Mouse (Mus musculus) kidney, embryonic 15.5 days (tissue): ENCODE data around the gene Tubb5. TPM values are rescaled to one million over a fixed set of nuclear protein-coding genes. Genes with fewer than 3 reads are reported as not detected.
"Not testable (repeated sequence)": the region's sequence is repeated elsewhere in the genome, so short reads cannot be mapped to it uniquely, and the experiment has no call there.

ENCODE experiments used
- ATAC-seq: fragments of 200-750 bp; cut with Nextera tagmentation; replicated peaks from 2 replicates; pipeline ENCODE4 v1.8.0; 2017; ENCODE audit warnings: moderate TSS enrichment; ENCODE audit not compliant: low FRiP score
- H3K27ac ChIP-seq: fragments of 300-500 bp; sonication (generic); 2 replicates; pipeline ENCODE4 v1.5.1; 2015; ENCODE audit warnings: mild to moderate bottlenecking, inconsistent platforms
- H3K27me3 ChIP-seq: fragments of 300-500 bp; sonication (generic); 2 replicates; pipeline ENCODE4 v1.6.1; 2015; ENCODE audit warnings: inconsistent platforms
- H3K36me3 ChIP-seq: fragments of 300-500 bp; sonication (generic); 2 replicates; pipeline ENCODE4 v1.6.1; 2015; ENCODE audit warnings: inconsistent platforms
- H3K4me1 ChIP-seq: fragments of 300-500 bp; sonication (generic); 2 replicates; pipeline ENCODE4 v1.6.1; 2015; ENCODE audit warnings: inconsistent platforms
- H3K4me2 ChIP-seq: fragments of 300-500 bp; sonication (generic); 2 replicates; pipeline ENCODE4 v1.6.1; 2015; ENCODE audit warnings: moderate library complexity, mild to moderate bottlenecking, inconsistent platforms
- H3K4me3 ChIP-seq: fragments of 300-500 bp; sonication (generic); replicated peaks from 2 replicates; pipeline ENCODE4 v1.5.1; 2015; ENCODE audit warnings: mild to moderate bottlenecking, inconsistent platforms
- H3K9ac ChIP-seq: fragments of 300-500 bp; sonication (generic); 2 replicates; pipeline ENCODE4 v1.6.1; 2015; ENCODE audit warnings: mild to moderate bottlenecking, inconsistent platforms
- H3K9me3 ChIP-seq: fragments of 300-500 bp; sonication (generic); replicated peaks from 2 replicates; pipeline ENCODE4 v1.6.1; 2016; ENCODE audit warnings: inconsistent platforms
- WGBS: fragments of 180-500 bp; shearing (Covaris S2); methylation state at CpG from one replicate; pipeline ENCODE4 v1.1.7; 2015; ENCODE audit warnings: mixed read lengths; 5-methylcytosine and 5-hydroxymethylcytosine counted together
- polyA plus RNA-seq: library from polyadenylated mRNA; unstranded; fragments of >200 nt; fragmentation: Nextera tagmentation; extraction: Ambion mirVana; gene quantifications from 2 replicates; pipeline ENCODE4 v1.2.1, GENCODE M21; 2015

Tubb5 gene
- polyA plus RNA-seq, 1 experiment from 2014 or later = 997 TPM

DNA sequence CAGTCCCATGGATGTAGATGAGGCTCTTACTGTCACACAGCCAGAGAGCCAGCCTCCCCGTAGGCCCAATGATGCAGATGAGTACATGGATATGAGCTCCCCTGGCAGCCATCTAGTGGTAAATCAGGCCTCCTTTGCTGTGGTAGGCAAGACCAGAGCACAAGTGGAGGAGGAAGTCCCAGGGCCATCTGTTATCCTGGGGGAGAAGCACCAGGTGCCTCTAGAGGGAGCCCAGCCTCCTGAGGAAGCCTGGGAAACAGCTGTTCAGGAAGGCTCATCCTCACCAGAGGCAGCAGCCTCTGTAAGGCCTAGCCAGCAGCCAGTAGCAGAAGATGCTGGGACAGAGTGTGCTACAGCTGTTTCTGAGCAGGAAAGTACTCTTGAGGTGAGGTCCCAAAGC lies 10.0 kb upstream of the Tubb5 start:
- H3K36me3 ChIP-seq = peaks cover 88% of the 10 kb centered on the region

GRCm38 (mm10) chr17:35843514-35843913 lies 5.4 kb upstream of the Tubb5 start:
- no peak overlapping the region for H3K4me3 ChIP-seq
- no peaks in the 10 kb centered on the region for H3K9me3 ChIP-seq
- peaks cover 27% of the 10 kb centered on the region for H3K4me1 ChIP-seq
- H3K9ac ChIP-seq = no peak overlapping the region
- no peak for ATAC-seq
- WGBS = 95% methylated on average over 3 of the region's 3 CpGs
- H3K27ac ChIP-seq = no peak overlapping the region
- H3K4me2 ChIP-seq = no peak overlapping the region
- H3K27me3 ChIP-seq = no peaks in the 10 kb centered on the region
- H3K36me3 ChIP-seq = peaks cover 44% of the 10 kb centered on the region

More for the DNA sequence above, 10.0 kb upstream of the Tubb5 start:
- Histone ChIP-seq H3K4me2 (no peak overlapping the region), H3K9me3 (no peaks in the 10 kb centered on the region), H3K27ac (no peak overlapping the region), H3K4me3 (no peak overlapping the region), H3K27me3 (no peaks in the 10 kb centered on the region), H3K9ac (no peak overlapping the region), H3K4me1 (peaks cover 2% of the 10 kb centered on the region)
- WGBS = 54% methylated on average over 1 of the region's 1 CpGs
- peak; percentile 60; the same call in 1 of the 2 replicates for ATAC-seq

- Histone ChIP-seq H3K9me3 (no peaks in the 10 kb centered on the region), H3K4me1 (peaks cover 27% of the 10 kb centered on the region), H3K27me3 (no peaks in the 10 kb centered on the region), H3K27ac (peak overlapping the region; percentile 93), H3K9ac (peak overlapping the region; percentile 68), H3K4me2 (peak overlapping the region; percentile 74), H3K36me3 (peaks cover 29% of the 10 kb centered on the region), H3K4me3 (peak overlapping the region; percentile 76)
- ATAC-seq = no peak
- 13% methylated on average over 11 of the region's 11 CpGs for WGBS
Observed at GRCm38 (mm10) chr17:35842006-35842405, 3.9 kb upstream of the Tubb5 start.

GRCm38 (mm10) chr17:35841076-35841950 lies 3.2 kb upstream of the Tubb5 start, which contains the start of gene Mdc1:
Gene Mdc1 (plus strand): TSS chr17:35841515.
- Histone ChIP-seq H3K36me3 (peaks cover 25% of the 10 kb centered on the region), H3K4me2 (peak within 1 kb of the TSS; percentile 74), H3K9me3 (no peaks in the 10 kb centered on the region), H3K27me3 (no peaks in the 10 kb centered on the region), H3K4me3 (peak within 1 kb of the TSS; percentile 76), H3K27ac (peak within 1 kb of the TSS; percentile 93), H3K4me1 (peaks cover 27% of the 10 kb centered on the region), H3K9ac (peak within 1 kb of the TSS; percentile 68)
- WGBS = under 1% methylated on average over 59 of the region's 59 CpGs
- ATAC-seq = peak; percentile 92

- ATAC-seq = no peak
- H3K9ac ChIP-seq = peak overlapping the region; percentile 24
- H3K27ac ChIP-seq = 0 out of 2 replicates have a peak overlapping the region, but pooled peaks have one; percentile 82
- H3K36me3 ChIP-seq = peaks cover 25% of the 10 kb centered on the region
- H3K4me2 ChIP-seq = peak overlapping the region; percentile 56
- H3K4me3 ChIP-seq = peak overlapping the region; percentile 76
- 53% methylated on average over 14 of the region's 14 CpGs for WGBS
- H3K27me3 ChIP-seq = no peaks in the 10 kb centered on the region
- H3K9me3 ChIP-seq = no peaks in the 10 kb centered on the region
- H3K4me1 ChIP-seq = peaks cover 35% of the 10 kb centered on the region
Observed at GRCm38 (mm10) chr17:35840561-35840960, 2.5 kb upstream of the Tubb5 start.

DNA sequence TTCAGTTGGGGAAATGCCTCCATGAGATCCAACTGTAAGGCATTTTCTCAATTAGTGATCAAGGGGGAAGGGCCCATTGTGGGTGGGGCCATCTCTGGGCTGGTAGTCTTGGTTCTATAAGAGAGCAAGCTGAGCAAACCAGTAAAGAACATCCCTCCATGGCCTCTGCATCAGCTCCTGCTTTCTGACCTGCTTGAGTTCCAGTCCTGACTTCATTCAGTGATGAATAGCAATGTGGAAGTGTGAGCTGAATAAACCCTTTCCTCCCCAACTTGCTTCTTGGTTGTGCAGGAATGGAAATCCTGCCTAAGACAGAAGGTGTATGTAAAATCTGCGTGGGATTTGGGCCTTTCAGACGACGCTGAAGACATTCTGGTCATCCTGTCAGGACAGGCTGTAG lies 896 bp upstream of the Tubb5 start:
- Histone ChIP-seq H3K4me3 (peak overlapping the region; percentile 82), H3K9ac (peak overlapping the region; percentile 53; the same call in 1 of the 2 replicates)

DNA sequence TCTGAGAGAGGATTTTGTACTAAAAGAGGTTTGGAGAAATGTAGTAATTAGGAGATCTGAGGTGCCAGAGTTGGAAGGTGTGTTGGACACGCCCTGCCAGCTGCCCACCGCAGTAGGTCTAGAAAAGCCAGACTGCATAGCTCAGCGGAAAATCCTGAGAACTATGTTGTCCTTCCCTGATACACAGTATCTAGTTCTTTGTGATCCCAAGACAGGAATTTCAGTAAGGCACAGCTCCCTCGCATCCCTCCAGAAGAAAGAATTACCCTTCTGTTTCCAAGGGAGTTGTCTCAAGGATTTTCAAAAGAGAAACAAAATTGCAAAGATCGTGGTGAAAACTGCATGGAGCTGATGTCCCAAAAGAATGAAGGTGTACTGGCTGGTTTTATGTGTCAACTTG lies 464 bp upstream of the Tubb5 start:
- Histone ChIP-seq H3K4me3 (peak overlapping the region; percentile 82), H3K27ac (peak overlapping the region; percentile 98), H3K9me3 (no peaks in the 10 kb centered on the region), H3K9ac (peak overlapping the region; percentile 53), H3K4me1 (peaks cover 55% of the 10 kb centered on the region), H3K27me3 (no peaks in the 10 kb centered on the region), H3K36me3 (peaks cover 31% of the 10 kb centered on the region), H3K4me2 (peak overlapping the region; percentile 62)
- ATAC-seq = no peak
- WGBS = under 1% methylated on average over 5 of the region's 5 CpGs

More for the DNA sequence above, 896 bp upstream of the Tubb5 start:
- WGBS = 48% methylated on average over 3 of the region's 3 CpGs
- Histone ChIP-seq H3K4me1 (peaks cover 50% of the 10 kb centered on the region), H3K4me2 (peak overlapping the region; percentile 62), H3K27ac (peak overlapping the region; percentile 98), H3K36me3 (peaks cover 27% of the 10 kb centered on the region)
- H3K9me3 ChIP-seq, H3K27me3 ChIP-seq, ATAC-seq: not testable (repeated sequence)

- WGBS = 0% methylated on average over 18 of the region's 18 CpGs
- Histone ChIP-seq H3K27me3 (no peaks in the 10 kb centered on the region), H3K27ac (peak overlapping the region; percentile 98), H3K9me3 (no peaks in the 10 kb centered on the region), H3K9ac (peak overlapping the region; percentile 86), H3K4me2 (peak overlapping the region; percentile 62), H3K36me3 (peaks cover 42% of the 10 kb centered on the region), H3K4me3 (peak overlapping the region; percentile 82), H3K4me1 (peaks cover 49% of the 10 kb centered on the region)
- ATAC-seq = no peak
Observed at GRCm38 (mm10) chr17:35837487-35837886, 619 bp downstream of the Tubb5 start.

DNA sequence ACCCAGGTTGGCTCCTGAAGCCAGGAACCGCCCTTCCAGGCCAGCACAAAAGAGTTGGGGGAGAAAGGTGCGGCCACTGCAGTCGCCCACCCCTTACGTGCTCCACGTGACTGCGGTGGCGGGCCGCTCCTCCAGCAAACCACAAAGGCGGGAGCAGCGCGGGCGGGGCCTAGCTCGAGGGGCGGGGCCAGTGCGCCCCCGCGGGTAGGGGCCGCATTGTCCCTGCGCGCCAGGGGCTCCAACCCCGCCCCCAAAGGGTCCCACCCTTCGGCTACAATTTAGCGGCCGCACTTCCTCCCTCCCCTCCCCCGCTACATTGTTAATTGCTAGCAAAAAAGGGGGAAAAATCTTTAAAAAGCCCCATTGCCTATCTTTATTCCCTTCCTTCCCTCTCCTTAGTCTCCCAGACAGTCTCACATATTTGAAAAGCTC lies 1.1 kb downstream of the Tubb5 start:
- Histone ChIP-seq H3K36me3 (peaks cover 47% of the 10 kb centered on the region), H3K27me3 (no peaks in the 10 kb centered on the region), H3K4me3 (peak overlapping the region; percentile 82), H3K9me3 (no peaks in the 10 kb centered on the region), H3K9ac (peak overlapping the region; percentile 86), H3K4me1 (peaks cover 44% of the 10 kb centered on the region), H3K4me2 (peak overlapping the region; percentile 62), H3K27ac (peak overlapping the region; percentile 98)
- WGBS = under 1% methylated on average over 25 of the region's 25 CpGs
- peak; percentile 27 for ATAC-seq

DNA sequence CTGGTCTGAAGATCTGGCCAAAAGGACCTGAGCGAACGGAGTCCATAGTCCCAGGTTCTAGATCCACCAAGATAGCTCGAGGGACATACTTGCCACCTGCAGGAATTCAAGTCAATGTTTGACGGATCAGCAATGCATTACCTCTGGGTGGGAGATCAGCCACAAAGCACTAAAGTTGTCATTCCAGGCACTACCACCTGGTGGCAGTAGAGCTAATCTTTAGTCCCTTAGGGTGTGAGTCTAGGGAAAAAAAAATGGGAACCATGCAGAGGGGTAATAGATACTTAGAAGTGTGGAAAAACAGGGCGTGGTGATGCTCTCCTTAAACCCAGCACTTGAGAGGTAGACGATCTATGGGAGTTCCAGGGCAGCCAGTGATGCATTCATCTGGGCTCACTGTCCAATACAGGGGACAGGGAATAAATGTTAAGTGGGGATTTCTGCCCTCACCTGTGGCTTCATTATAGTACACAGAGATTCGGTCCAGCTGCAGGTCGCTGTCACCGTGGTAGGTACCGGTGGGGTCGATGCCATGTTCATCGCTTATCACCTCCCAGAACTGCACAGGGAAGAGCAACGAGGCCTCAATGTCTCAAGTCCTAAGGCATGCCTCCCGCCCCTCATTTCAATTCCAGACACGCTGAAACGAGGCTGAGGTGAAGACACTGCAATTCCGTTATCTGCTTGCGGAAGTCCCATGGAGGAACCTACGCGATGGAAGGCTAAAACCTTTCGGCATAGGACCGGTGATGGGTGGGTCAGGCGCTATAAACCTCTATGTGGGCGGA lies 1.7 kb downstream of the Tubb5 start:
- H3K9me3 ChIP-seq = no peaks in the 10 kb centered on the region
- H3K27me3 ChIP-seq = no peaks in the 10 kb centered on the region
- peak overlapping the region; percentile 82 for H3K4me3 ChIP-seq
- H3K9ac ChIP-seq = peak overlapping the region; percentile 86
- 7% methylated on average over 24 of the region's 24 CpGs for WGBS
- H3K27ac ChIP-seq = peak overlapping the region; percentile 98
- H3K4me2 ChIP-seq = peak overlapping the region; percentile 62
- peaks cover 53% of the 10 kb centered on the region for H3K36me3 ChIP-seq
- ATAC-seq = no peak
- peaks cover 42% of the 10 kb centered on the region for H3K4me1 ChIP-seq

DNA sequence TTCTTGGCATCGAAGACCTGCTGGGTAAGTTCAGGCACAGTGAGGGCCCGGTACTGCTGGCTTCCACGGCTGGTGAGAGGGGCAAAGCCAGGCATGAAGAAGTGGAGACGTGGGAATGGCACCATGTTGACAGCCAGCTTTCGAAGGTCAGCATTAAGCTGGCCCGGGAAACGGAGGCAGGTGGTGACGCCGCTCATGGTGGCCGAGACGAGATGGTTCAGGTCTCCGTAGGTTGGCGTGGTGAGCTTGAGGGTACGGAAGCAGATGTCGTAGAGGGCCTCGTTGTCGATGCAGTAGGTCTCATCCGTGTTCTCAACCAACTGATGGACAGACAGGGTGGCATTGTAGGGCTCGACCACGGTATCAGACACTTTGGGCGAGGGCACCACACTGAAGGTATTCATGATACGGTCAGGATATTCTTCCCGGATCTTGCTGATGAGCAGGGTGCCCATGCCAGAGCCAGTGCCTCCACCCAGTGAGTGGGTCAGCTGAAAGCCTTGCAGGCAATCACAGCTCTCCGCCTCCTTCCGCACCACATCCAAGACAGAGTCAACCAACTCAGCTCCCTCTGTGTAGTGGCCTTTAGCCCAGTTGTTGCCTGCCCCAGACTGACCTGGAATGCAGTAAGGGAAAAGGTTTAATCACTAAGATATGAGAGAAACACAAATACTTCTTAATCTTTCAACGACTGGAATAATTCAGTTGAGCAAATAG lies 2.5 kb downstream of the Tubb5 start:
- H3K4me1 ChIP-seq = peaks cover 42% of the 10 kb centered on the region
- ATAC-seq = no peak
- H3K27ac ChIP-seq = peak overlapping the region; percentile 98
- no peaks in the 10 kb centered on the region for H3K27me3 ChIP-seq
- peak overlapping the region; percentile 86 for H3K9ac ChIP-seq
- peak overlapping the region; percentile 62 for H3K4me2 ChIP-seq
- no peaks in the 10 kb centered on the region for H3K9me3 ChIP-seq
- H3K36me3 ChIP-seq = peaks cover 61% of the 10 kb centered on the region
- H3K4me3 ChIP-seq = peak overlapping the region; percentile 82
- 69% methylated on average over 26 of the region's 26 CpGs for WGBS
